Mouse (Mus musculus): ENCODE measurements around the gene Mynn. TPM values are rescaled to one million over a fixed set of nuclear protein-coding genes. Genes with fewer than 3 reads are reported as not detected.

The Mynn gene
- total RNA-seq, 4 experiments from 2014 or later = 11.8 to 19.9 (median 14.3) TPM

- no peak for DNase-seq (ENCODE audit: low spot score in 2 of 2)
Measured at GRCm38 (mm10) chr3:30644207-30644606, 42.3 kb downstream of the Mynn start, which contains the start of gene Lrriq4. Gene Lrriq4 (plus strand): TSS chr3:30644507.

GRCm38 (mm10) chr3:30646761-30647160 is 44.9 kb downstream of the Mynn start:
- DNase-seq (ENCODE audit: low spot score in 2 of 2) = no peak

GRCm38 (mm10) chr3:30647440-30648090 is 45.7 kb downstream of the Mynn start, which contains the start of gene Lrrc34:
Gene Lrrc34 (minus strand): TSS chr3:30647869.
- DNase-seq (ENCODE audit: low spot score in 2 of 2) = no peak

GRCm38 (mm10) chr3:30648466-30648865 is 46.6 kb downstream of the Mynn start:
- no peak for DNase-seq (ENCODE audit: low spot score in 2 of 2)

GRCm38 (mm10) chr3:30650062-30650841 is 48.4 kb downstream of the Mynn start:
- no peak for DNase-seq (ENCODE audit: low spot score in 2 of 2)

GRCm38 (mm10) chr3:30655937-30656336 is 54.1 kb downstream of the Mynn start:
- no peak for DNase-seq (ENCODE audit: low spot score in 2 of 2)

GRCm38 (mm10) chr3:30658486-30658885 is 56.6 kb downstream of the Mynn start:
- no peak for DNase-seq (ENCODE audit: low spot score in 2 of 2)

Other genes starting within 250 kb of the Mynn start
- 1 to 10 TPM; 4.8 to 9.5 (median 6.8) TPM for gene Mecom, start 54.1 kb upstream of the Mynn start, total RNA-seq (2022)
- not detected for gene Actrt3, start 2.1 kb upstream of the Mynn start, total RNA-seq (2022)
- not detected for gene Lrriq4, start 42.4 kb downstream of the Mynn start, total RNA-seq (2022)
- not detected for gene Lrrc34, start 45.8 kb downstream of the Mynn start, total RNA-seq (2022)
- not detected for gene Lrrc31, start 97.8 kb downstream of the Mynn start, total RNA-seq (2022)
- gene Samd7, start 144.2 kb downstream of the Mynn start, total RNA-seq (2022) = not detected
- 10 to 100 TPM; 27.9 to 37.1 (median 34.8) TPM for gene Sec62, start 190.8 kb downstream of the Mynn start, total RNA-seq (2022)

Measured in gastrocnemius, adult 8-10 months (tissue).